Mouse (Mus musculus) C2C12 (cell line): ENCODE results near the gene Slc39a9. TPM values are rescaled to one million over a fixed set of nuclear protein-coding genes. Genes with fewer than 3 reads are reported as not detected.
A peak's percentile ranks its signal among the peaks of the same experiment; 100 is the strongest.

Experiments
- H3K27me3 ChIP-seq: one replicate; pipeline ENCODE4 v1.6.1; 2011; ENCODE audit not compliant: control insufficient read depth, insufficient read depth, insufficient read length
- H3K36me3 ChIP-seq: one replicate; pipeline ENCODE4 v1.6.1; 2011; ENCODE audit not compliant: control insufficient read depth, insufficient read depth
- H3K4me3 ChIP-seq: one replicate; pipeline ENCODE4 v1.5.1; 2011; ENCODE audit warnings: mild to moderate bottlenecking, control low read depth; ENCODE audit not compliant: poor library complexity, insufficient read depth, severe bottlenecking
- H3K79me2 ChIP-seq: one replicate; pipeline ENCODE4 v1.6.1; 2011; ENCODE audit not compliant: control insufficient read depth, insufficient read depth
- H3K79me3 ChIP-seq: one replicate; pipeline ENCODE4 v1.6.1; 2011; ENCODE audit warnings: low read depth, control low read depth
- H3ac ChIP-seq: one replicate; pipeline ENCODE3; 2011; ENCODE audit warnings: low read depth; ENCODE audit not compliant: control insufficient read depth, insufficient read length
- CEBPB ChIP-seq: IDR thresholded peaks from one replicate; pipeline ENCODE4 v1.6.1; 2011; ENCODE audit warnings: low read depth, mild to moderate bottlenecking, control low read depth, moderate library complexity
- CTCF ChIP-seq: IDR thresholded peaks from one replicate; pipeline ENCODE4 v1.5.1; 2011; ENCODE audit not compliant: control insufficient read depth, insufficient read depth, insufficient read length
- FOSL1 ChIP-seq: IDR thresholded peaks from one replicate; pipeline ENCODE4 v1.8.0; 2011; ENCODE audit warnings: mild to moderate bottlenecking, low read length; ENCODE audit not compliant: poor library complexity, insufficient read depth, severe bottlenecking
- MAX ChIP-seq: IDR thresholded peaks from one replicate; pipeline ENCODE4 v1.6.1; 2011; ENCODE audit warnings: mild to moderate bottlenecking, control low read depth
- MYOD1 ChIP-seq: IDR thresholded peaks from one replicate; pipeline ENCODE4 v1.6.1; 2011; ENCODE audit warnings: low read depth; ENCODE audit not compliant: control insufficient read depth, insufficient read length
- MYOG ChIP-seq: IDR thresholded peaks from one replicate; pipeline ENCODE4 v1.6.1; 2011; ENCODE audit not compliant: control insufficient read depth, insufficient read length; ENCODE audit errors: extremely low read depth
- USF1 ChIP-seq: IDR thresholded peaks from one replicate; pipeline ENCODE4 v1.6.1; 2011; ENCODE audit warnings: low read depth, mild to moderate bottlenecking, control low read depth, moderate library complexity
- polyA plus RNA-seq: library from polyadenylated mRNA; unstranded; fragments of >200 nt; fragmentation: generic; extraction: Trizol; gene quantifications from one replicate; pipeline ENCODE4 v1.2.1, GENCODE M21; 2012; ENCODE audit warnings: missing spikeins

The Slc39a9 gene
- polyA plus RNA-seq, 1 experiment = 12.8 TPM

DNA sequence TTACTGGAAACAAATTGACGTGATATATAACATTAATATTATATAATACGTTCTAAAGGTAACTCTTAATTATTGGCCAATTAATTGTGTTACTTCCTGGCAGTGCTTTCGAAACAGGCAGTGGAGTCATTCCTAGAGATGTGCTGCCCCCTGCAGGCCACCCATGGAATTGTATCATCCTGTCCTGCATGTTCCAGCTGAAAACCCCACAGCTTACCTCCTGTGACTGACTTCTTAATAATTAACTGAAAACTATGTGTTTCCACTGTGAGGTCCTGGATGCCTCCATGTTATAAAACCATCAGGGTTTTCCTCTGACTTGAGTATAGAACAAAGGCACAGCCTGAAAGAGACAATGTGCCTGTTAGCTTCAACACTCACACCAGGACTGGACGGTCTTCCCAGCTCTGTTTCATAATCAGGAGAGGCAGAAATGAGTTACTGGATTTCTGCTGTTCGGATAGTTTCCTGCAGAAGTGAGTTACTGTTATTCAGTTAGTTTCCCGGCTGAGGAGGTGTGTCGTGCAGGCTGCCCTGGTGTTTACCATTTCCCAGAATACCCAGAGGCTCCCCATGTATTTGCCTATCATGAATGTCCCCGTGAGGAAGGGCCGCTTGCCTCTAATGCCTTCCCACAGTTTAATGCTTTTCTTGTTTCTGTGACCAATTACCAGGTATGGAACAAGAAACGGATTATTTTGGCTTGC is 81.3 kb downstream of the Slc39a9 start:
- peaks cover 38% of the 10 kb centered on the region for H3K27me3 ChIP-seq
- H3K36me3 ChIP-seq = no peaks in the 10 kb centered on the region
- no peak overlapping the region for H3K4me3 ChIP-seq
- H3K79me2 ChIP-seq = no peaks in the 10 kb centered on the region
- no peak overlapping the region for H3ac ChIP-seq
- H3K79me3 ChIP-seq = no peaks in the 10 kb centered on the region
- no peak for TF ChIP-seq MYOD1
- TF ChIP-seq MAX = no peak
- peak; percentile 31 for TF ChIP-seq CEBPB
- no peak for TF ChIP-seq USF1
- peak; percentile 64 for TF ChIP-seq CTCF
- no peak for TF ChIP-seq MYOG

DNA sequence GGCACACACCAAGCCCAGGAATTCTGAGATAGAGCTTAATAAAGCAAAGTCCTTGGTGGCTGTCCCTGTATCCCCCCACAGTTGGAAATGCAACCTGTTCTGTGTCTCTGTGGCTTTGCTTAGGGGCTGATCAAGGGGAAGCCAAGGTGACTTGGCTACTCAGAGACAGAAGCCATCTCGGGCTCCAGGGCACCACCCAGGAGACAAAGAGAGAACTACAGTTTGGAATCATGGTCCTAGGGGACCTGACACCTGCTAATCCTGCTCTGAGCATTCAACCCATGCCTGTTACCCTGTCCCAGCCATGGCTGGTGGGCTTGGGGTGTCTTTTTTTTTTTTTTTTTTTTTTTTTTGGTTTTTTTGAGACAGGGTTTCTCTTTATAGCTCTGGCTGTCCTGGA is 84.5 kb downstream of the Slc39a9 start:
- no peaks in the 10 kb centered on the region for H3K79me3 ChIP-seq
- peaks cover 16% of the 10 kb centered on the region for H3K27me3 ChIP-seq
- H3K79me2 ChIP-seq = no peaks in the 10 kb centered on the region
- no peak overlapping the region for H3K4me3 ChIP-seq
- TF ChIP-seq MAX = no peak
- no peak for TF ChIP-seq MYOG
- no peak for TF ChIP-seq CTCF
- no peak for TF ChIP-seq USF1
- no peak for TF ChIP-seq FOSL1
- TF ChIP-seq CEBPB = no peak
- TF ChIP-seq MYOD1 = no peak
- no peak overlapping the region for H3ac ChIP-seq
- no peaks in the 10 kb centered on the region for H3K36me3 ChIP-seq

DNA sequence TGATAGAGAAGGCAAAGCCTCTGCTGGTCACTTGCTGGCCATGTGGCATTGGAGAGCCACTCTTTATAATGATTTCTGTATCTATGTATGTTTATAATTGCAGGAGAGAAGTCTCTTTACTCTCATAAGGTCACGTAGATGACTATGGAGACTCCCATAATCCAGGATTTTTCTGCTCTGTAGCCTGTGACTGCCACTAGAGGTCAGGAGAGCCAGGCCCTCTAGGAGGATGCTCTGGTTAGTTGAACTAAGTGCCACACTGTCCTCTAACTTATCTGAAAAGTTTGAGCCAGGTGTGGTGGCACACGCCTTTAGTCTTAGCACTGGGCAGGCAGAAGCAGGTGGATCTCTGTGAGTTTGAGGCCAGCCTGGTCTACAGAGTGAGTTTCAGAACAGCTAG is 85.1 kb downstream of the Slc39a9 start:
- Histone ChIP-seq H3K79me2 (no peaks in the 10 kb centered on the region), H3K36me3 (no peaks in the 10 kb centered on the region), H3ac (no peak overlapping the region), H3K27me3 (peaks cover 10% of the 10 kb centered on the region), H3K79me3 (no peaks in the 10 kb centered on the region), H3K4me3 (no peak overlapping the region)
- TF ChIP-seq MAX (no peak), MYOD1 (no peak), CEBPB (no peak), CTCF (no peak), USF1 (no peak), MYOG (no peak), FOSL1 (no peak)

DNA sequence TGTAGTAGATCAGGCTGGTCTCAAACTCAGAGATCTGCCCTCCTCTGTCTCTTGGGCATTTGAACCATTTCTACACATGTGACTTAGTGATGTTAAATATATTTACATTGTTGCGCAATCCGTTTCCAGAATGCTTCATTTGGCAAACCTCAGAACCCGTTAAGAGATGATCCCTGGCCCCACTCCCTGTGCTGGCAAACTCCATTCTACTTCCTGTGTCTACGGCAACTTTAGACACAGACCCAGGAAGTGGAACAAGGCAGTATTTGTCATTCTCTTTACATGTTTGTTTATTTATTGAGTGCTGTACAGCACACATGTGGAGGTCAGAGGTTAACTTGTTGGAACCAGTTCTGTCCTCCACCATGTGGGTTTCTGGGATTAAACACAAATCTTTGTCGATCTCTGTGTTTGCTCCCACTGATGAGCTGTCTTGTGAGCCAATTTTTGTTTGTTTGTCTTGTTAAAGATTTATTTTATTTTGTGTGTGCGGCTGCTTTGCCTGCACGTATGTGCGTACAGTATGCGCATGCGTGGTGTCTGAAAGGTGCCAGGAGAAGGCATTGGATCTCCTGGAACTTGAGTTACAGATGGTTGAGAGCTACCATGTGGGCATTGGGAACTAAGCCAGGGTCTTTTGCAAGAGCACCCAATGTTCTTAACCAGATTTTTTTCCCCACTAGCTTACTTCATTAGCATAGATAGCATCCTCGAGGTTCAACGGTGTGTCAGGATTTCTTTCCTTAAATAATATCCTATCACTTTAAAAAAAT is 86.3 kb downstream of the Slc39a9 start:
- H3K4me3 ChIP-seq = no peak overlapping the region

DNA sequence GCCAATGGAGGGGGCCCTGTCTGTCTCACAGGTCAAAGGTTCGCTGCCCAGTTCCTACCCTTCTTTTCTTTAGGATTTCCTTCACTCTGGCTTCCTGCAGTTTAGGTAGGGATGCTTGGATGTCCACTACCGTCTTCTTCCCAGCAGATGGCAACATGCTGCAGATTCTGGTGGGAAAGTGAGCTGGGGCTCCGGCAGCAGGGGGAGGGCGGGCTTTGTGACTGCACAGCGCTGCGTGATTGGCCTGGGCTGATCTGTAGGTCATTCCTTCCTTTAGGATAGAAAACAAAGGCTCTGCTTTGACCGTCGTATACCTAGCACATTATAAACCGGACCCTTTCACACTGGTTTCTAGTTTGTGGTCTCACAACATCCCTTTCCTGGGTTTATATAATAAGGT is 86.9 kb downstream of the Slc39a9 start:
- H3K79me3 ChIP-seq = no peaks in the 10 kb centered on the region
- H3K79me2 ChIP-seq = no peaks in the 10 kb centered on the region
- H3K36me3 ChIP-seq = no peaks in the 10 kb centered on the region
- H3ac ChIP-seq = no peak overlapping the region
- TF ChIP-seq CTCF (no peak), USF1 (no peak)
- H3K27me3 ChIP-seq = peaks cover 9% of the 10 kb centered on the region
- H3K4me3 ChIP-seq = no peak overlapping the region

More for the DNA sequence above, 86.3 kb downstream of the Slc39a9 start:
- TF ChIP-seq CTCF = no peak
- no peak for TF ChIP-seq MAX
- no peak for TF ChIP-seq MYOD1
- TF ChIP-seq CEBPB = peak; percentile 73
- no peak for TF ChIP-seq USF1
- Histone ChIP-seq H3ac (no peak overlapping the region), H3K36me3 (no peaks in the 10 kb centered on the region), H3K79me2 (no peaks in the 10 kb centered on the region), H3K79me3 (no peaks in the 10 kb centered on the region), H3K27me3 (peaks cover 13% of the 10 kb centered on the region)

Other genes starting within 250 kb of the Slc39a9 start
- gene Dcaf5, start 207.3 kb upstream of the Slc39a9 start, polyA plus RNA-seq = 7.8 TPM
- 5.2 TPM for gene Exd2, start 180.8 kb upstream of the Slc39a9 start, polyA plus RNA-seq
- not detected for gene Galnt16, start 125.6 kb upstream of the Slc39a9 start, polyA plus RNA-seq
- gene Erh, start 458 bp downstream of the Slc39a9 start, polyA plus RNA-seq = 328 TPM
- gene Plekhd1, start 48.7 kb downstream of the Slc39a9 start, polyA plus RNA-seq = 0.01 TPM
- not detected for gene Ccdc177, start 116.8 kb downstream of the Slc39a9 start, polyA plus RNA-seq
- gene Susd6, start 146.6 kb downstream of the Slc39a9 start, polyA plus RNA-seq = 20.9 TPM